Mouse (Mus musculus) limb, embryonic 11.5 days (tissue): Measurements from ENCODE around the gene Vmn1r45. TPM values are rescaled to one million over a fixed set of nuclear protein-coding genes. Genes with fewer than 3 reads are reported as not detected.
"Not testable (repeated sequence)": the region's sequence is repeated elsewhere in the genome, so short reads cannot be mapped to it uniquely, and the experiment has no call there.

Source experiments
- ATAC-seq: fragments of 200-750 bp; cut with Nextera tagmentation; 2 replicates; pipeline ENCODE4 v1.8.0; 2017; ENCODE audit warnings: low read depth; ENCODE audit not compliant: insufficient number of reproducible peaks, low FRiP score, low TSS enrichment
- DNase-seq: peaks from one replicate; pipeline ENCODE4 v3.0.0-alpha.2; 2015; ENCODE audit warnings: low spot score
- H3K27ac ChIP-seq: fragments of 300-500 bp; sonication (generic); replicated peaks from 2 replicates; pipeline ENCODE4 v1.5.1; 2014; ENCODE audit warnings: low read depth, mild to moderate bottlenecking, low read length
- H3K27me3 ChIP-seq: fragments of 300-500 bp; sonication (generic); 2 replicates; pipeline ENCODE4 v1.6.1; 2014; ENCODE audit warnings: mild to moderate bottlenecking, low read length, mixed read lengths; ENCODE audit not compliant: control insufficient read depth, insufficient read depth
- H3K36me3 ChIP-seq: fragments of 300-500 bp; sonication (generic); 2 replicates; pipeline ENCODE4 v1.6.1; 2014; ENCODE audit warnings: mild to moderate bottlenecking, low read length, moderate library complexity, mixed read lengths; ENCODE audit not compliant: control insufficient read depth, insufficient read depth
- H3K4me1 ChIP-seq: fragments of 300-500 bp; sonication (generic); 2 replicates; pipeline ENCODE4 v1.6.1; 2014; ENCODE audit warnings: low read length, mixed read lengths; ENCODE audit not compliant: control insufficient read depth, insufficient read depth
- H3K4me2 ChIP-seq: fragments of 300-500 bp; sonication (generic); 2 replicates; pipeline ENCODE4 v1.6.1; 2014; ENCODE audit warnings: low read depth, mild to moderate bottlenecking, moderate library complexity; ENCODE audit not compliant: severe bottlenecking
- H3K4me3 ChIP-seq: fragments of 300-500 bp; sonication (generic); 2 replicates; pipeline ENCODE4 v1.5.1; 2014; ENCODE audit warnings: low read depth, low read length
- H3K9ac ChIP-seq: fragments of 300-500 bp; sonication (generic); 2 replicates; pipeline ENCODE4 v1.6.1; 2014; ENCODE audit warnings: mild to moderate bottlenecking, low read length
- H3K9me3 ChIP-seq: fragments of 300-500 bp; sonication (generic); 2 replicates; pipeline ENCODE4 v1.6.1; 2016; ENCODE audit warnings: low read length; ENCODE audit not compliant: control insufficient read depth
- WGBS: fragments of 180-500 bp; shearing (Covaris S2); extraction: QIAGEN DNeasy Blood & Tissue Kit; methylation state at CpG from one replicate; pipeline ENCODE4 v1.1.7; 2014; 5-methylcytosine and 5-hydroxymethylcytosine counted together
- polyA plus RNA-seq: library from polyadenylated mRNA; unstranded; fragments of >200 nt; fragmentation: Nextera tagmentation; extraction: Ambion mirVana; gene quantifications from 2 replicates; pipeline ENCODE4 v1.2.1, GENCODE M21; 2014

The Vmn1r45 gene
- polyA plus RNA-seq, result not detected in 2 replicates

DNA sequence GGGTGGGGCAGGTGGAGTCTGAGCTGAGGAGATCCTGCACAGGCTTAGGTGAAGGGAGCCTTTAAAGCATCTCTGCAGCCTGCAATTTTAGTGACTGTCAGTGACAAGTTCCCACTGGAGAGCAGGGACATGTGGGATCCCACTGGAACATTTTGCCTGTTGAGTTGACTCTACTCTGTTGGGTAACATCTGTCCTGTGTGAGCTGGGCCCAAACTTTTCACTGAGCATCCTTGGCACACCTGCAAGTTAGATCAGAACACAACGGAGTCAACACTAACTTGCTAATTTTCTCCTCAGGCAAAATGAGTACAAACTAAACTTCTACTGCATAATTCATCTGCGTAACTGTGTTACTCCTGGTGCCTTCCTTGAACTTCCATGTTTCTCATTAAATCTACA is at the start of gene Vmn1r45:
Gene Vmn1r45, minus strand, starts transcription at position 101 of the 400 bp plus-strand sequence.
- DNase-seq, H3K9ac ChIP-seq, H3K27me3 ChIP-seq, H3K36me3 ChIP-seq, H3K4me1 ChIP-seq, H3K27ac ChIP-seq, H3K4me3 ChIP-seq, ATAC-seq, H3K9me3 ChIP-seq, H3K4me2 ChIP-seq: not testable (repeated sequence)
- 96% methylated on average over 2 of the region's 2 CpGs for WGBS

DNA sequence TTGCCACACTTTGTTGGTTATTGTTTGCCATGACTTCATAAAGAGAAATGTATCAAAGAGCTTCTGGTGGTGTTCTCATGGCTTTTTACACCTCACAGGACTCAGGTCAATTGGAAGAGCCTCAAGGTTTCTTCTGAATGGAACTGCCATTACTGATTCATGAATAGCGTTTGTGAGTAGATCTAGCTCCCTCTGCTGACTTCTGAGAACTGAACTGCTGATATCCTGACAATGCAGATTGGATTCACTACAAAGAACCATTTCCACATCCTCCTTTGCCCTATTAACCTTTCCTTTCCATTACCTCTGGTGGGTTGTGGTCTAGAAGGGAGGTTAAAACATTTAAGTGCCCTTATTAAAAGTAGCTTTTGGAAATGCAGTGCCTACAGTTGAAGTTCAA is 45.6 kb upstream of the Vmn1r45 start:
- Histone ChIP-seq H3K4me2 (no peak overlapping the region), H3K9me3 (no peaks in the 10 kb centered on the region; the same call in 1 of the 2 replicates), H3K4me1 (no peaks in the 10 kb centered on the region), H3K36me3 (no peaks in the 10 kb centered on the region), H3K27ac (no peak overlapping the region), H3K27me3 (no peaks in the 10 kb centered on the region), H3K9ac (no peak overlapping the region), H3K4me3 (no peak overlapping the region)
- 26% methylated on average over 1 of the region's 1 CpGs for WGBS
- no peak for DNase-seq
- ATAC-seq, result no peak

DNA sequence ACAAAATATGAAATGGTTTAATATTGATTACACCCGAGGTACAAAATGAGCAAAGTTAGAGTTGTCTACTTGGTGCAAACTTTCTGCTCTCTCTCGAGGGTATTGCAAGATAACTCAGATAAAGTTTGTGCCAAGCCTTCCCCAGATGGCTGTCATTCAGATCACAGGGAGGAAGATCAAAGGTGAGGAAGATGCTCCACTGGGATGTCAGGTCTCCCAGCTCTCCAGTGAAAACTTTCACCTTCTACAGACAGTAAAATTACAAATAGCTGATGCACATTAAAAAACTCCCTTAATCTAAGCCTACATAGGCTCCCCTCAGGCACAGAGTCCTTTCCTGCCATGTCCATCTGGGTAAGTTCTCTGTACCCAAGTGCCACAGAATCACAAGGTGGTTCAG is 28.6 kb upstream of the Vmn1r45 start, which contains the start of gene Vmn1r46:
Gene Vmn1r46, plus strand, starts transcription at position 301 of the 400 bp plus-strand sequence.
- H3K4me2 ChIP-seq, result no peak within 1 kb of the TSS
- no peak within 1 kb of the TSS for H3K4me3 ChIP-seq
- DNase-seq (no peak), ATAC-seq (no peak)
- H3K36me3 ChIP-seq, result no peaks in the 10 kb centered on the region
- no peak within 1 kb of the TSS for H3K9ac ChIP-seq
- no peaks in the 10 kb centered on the region; the same call in 1 of the 2 replicates for H3K9me3 ChIP-seq
- WGBS, result 64% methylated on average over 2 of the region's 2 CpGs
- H3K27ac ChIP-seq, result no peak within 1 kb of the TSS
- H3K27me3 ChIP-seq, result no peaks in the 10 kb centered on the region
- H3K4me1 ChIP-seq, result no peaks in the 10 kb centered on the region

DNA sequence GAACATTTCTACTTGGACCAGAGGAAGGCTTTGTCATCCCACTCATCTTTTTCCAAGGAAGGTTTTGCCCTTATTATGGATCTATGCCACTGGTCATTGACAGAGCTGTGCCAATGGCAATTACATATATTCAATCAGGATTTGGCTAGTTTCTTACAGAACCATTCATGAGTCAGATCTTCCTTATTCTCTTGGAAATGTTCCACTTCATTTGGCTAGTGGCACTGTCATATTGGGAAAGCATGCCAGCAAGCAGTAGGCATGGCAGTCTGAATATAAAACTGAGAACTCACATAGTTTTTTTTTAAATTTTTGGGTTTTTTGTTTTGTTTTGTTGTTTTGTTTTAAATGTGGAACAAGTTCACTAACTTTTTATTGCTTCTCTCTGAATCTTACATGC is 25.9 kb upstream of the Vmn1r45 start:
- Histone ChIP-seq H3K4me3 (no peak overlapping the region), H3K9me3 (no peaks in the 10 kb centered on the region; the same call in 1 of the 2 replicates), H3K36me3 (no peaks in the 10 kb centered on the region), H3K27ac (no peak overlapping the region), H3K4me1 (no peaks in the 10 kb centered on the region), H3K9ac (no peak overlapping the region), H3K27me3 (no peaks in the 10 kb centered on the region), H3K4me2 (no peak overlapping the region)
- ATAC-seq (no peak), DNase-seq (no peak)

DNA sequence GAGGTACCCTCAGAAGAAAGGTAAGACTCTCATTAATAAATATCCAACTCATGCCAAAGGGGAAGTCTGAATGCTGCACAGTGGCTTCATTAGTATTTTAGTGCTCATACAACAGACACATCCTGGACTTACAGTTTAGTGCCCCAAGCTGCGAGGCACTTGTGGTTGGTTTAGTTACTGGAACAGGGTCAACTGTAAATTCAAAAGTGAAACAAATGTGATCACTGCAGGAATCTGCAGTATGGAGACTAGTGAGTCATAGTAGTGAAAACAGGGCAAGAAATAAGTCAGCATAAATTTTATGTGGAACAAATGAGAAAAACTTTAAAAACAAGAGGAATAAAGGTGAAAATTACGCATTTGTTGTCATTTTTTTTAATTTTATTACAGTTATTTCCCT is 13.2 kb upstream of the Vmn1r45 start:
- Histone ChIP-seq H3K9me3 (no peaks in the 10 kb centered on the region; the same call in 1 of the 2 replicates), H3K4me1 (no peaks in the 10 kb centered on the region), H3K27me3 (no peaks in the 10 kb centered on the region), H3K4me3 (no peak overlapping the region), H3K4me2 (no peak overlapping the region), H3K9ac (no peak overlapping the region), H3K36me3 (no peaks in the 10 kb centered on the region), H3K27ac (no peak overlapping the region)
- DNase-seq (no peak), ATAC-seq (no peak)
- 80% methylated on average over 2 of the region's 2 CpGs for WGBS

DNA sequence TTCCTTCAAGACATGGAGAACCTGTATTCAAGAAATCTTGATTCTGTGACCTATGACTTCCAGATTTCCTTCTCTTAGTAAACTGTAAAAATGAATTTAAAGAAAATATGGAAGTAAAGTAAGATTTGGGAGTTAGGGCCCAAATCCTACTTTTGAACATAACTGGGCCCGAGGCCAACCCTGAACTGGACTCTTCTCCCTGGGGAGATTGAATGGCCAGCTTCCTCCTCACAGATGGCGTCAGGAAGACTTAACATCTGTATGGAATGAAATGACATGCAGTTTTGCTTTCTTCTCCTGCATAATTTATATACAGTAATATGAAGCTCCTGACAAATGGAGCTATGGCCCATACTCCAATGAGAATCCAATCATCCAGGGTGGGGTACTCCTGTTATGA is 528 bp upstream of the Vmn1r45 start:
- Histone ChIP-seq H3K4me2 (no peak overlapping the region), H3K27me3 (no peaks in the 10 kb centered on the region), H3K9me3 (no peaks in the 10 kb centered on the region), H3K27ac (no peak overlapping the region), H3K36me3 (no peaks in the 10 kb centered on the region), H3K4me1 (no peaks in the 10 kb centered on the region), H3K9ac (no peak overlapping the region), H3K4me3 (no peak overlapping the region)
- no peak for ATAC-seq
- 83% methylated on average over 2 of the region's 2 CpGs for WGBS
- DNase-seq, result no peak

DNA sequence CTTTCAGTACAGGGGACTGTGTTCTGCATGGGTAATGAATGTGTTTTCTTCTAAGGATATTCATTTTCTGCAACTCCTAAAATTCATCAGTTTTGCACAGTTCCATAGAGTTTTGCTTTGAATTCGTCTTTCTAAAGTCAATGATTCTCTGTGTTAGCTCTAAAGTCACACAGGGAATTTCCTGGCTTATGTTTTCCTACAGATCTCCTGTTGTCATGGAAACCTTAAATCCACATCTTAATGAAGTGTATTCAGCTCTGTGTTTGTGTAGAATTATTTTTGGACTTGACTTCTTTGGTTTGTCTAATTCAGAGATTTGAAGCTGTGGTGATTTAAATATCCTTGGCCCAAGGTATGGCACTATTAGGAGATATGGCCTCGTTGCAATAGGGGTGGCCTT is 56.6 kb downstream of the Vmn1r45 start:
- Histone ChIP-seq H3K9ac (no peak overlapping the region), H3K4me3 (no peak overlapping the region), H3K9me3 (no peaks in the 10 kb centered on the region), H3K27ac (no peak overlapping the region), H3K27me3 (no peaks in the 10 kb centered on the region), H3K36me3 (no peaks in the 10 kb centered on the region), H3K4me1 (no peaks in the 10 kb centered on the region), H3K4me2 (no peak overlapping the region)
- DNase-seq (no peak), ATAC-seq (no peak)
- WGBS, result 62% methylated on average over 2 of the region's 2 CpGs

DNA sequence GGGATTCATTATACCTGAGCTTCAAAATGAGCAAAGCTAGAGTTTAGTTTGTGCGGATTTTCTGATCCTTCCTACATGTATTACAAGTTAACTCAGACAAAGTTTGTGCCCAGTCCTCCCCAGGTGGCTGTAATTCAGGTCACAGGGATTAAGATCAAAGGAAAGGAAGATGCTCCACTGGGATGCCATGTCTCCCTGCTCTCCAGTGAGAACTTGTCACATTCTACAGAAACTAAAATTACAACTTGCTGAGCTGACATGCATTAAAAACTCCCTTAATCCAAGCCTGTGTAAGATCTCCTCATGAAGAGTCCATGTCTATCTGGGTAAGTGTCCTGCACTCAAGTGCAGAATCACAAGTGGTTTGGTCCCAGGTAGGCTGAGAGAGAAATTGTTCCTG is 57.0 kb downstream of the Vmn1r45 start, which contains the start of gene Vmn1r44:
Gene Vmn1r44, plus strand, starts transcription at position 301 of the 400 bp plus-strand sequence.
- Histone ChIP-seq H3K27ac (no peak within 1 kb of the TSS), H3K9ac (no peak within 1 kb of the TSS), H3K36me3 (no peaks in the 10 kb centered on the region), H3K4me3 (no peak within 1 kb of the TSS), H3K4me1 (no peaks in the 10 kb centered on the region), H3K9me3 (no peaks in the 10 kb centered on the region), H3K4me2 (no peak within 1 kb of the TSS), H3K27me3 (no peaks in the 10 kb centered on the region)
- DNase-seq (no peak), ATAC-seq (no peak)
- WGBS, result 87% methylated on average over 1 of the region's 1 CpGs
